Mouse (Mus musculus): ENCODE data around the gene Atpaf1. TPM values are rescaled to one million over a fixed set of nuclear protein-coding genes. Genes with fewer than 3 reads are reported as not detected.

Atpaf1 gene
- polyA plus RNA-seq, 1 experiment from 2014 or later = 30.1 TPM

GRCm38 (mm10) chr4:115832040-115832439 lies 47.4 kb downstream of the Atpaf1 start:
- Histone ChIP-seq H3K27me3 (replicated peaks; ENCODE audit: control insufficient read depth, insufficient read depth, low read length) (no peaks in the 10 kb centered on the region), H3K4me1 (ENCODE audit: control insufficient read depth, insufficient read depth, low read length) (peaks cover 6% of the 10 kb centered on the region), H3K27ac (ENCODE audit: low read depth, low read length) (no peak overlapping the region), H3K4me2 (ENCODE audit: low read length) (no peak overlapping the region), H3K9me3 (replicated peaks; ENCODE audit: control insufficient read depth, low read length) (no peaks in the 10 kb centered on the region), H3K4me3 (ENCODE audit: low read depth, low read length) (no peak overlapping the region), H3K36me3 (ENCODE audit: control insufficient read depth, insufficient read depth, low read length) (no peaks in the 10 kb centered on the region), H3K9ac (ENCODE audit: low read length) (no peak overlapping the region)
- DNase-seq (ENCODE audit: low spot score) (no peak), ATAC-seq (no peak)
- WGBS = 60% methylated on average over 2 of the region's 2 CpGs

GRCm38 (mm10) chr4:115835576-115835975 lies 51.0 kb downstream of the Atpaf1 start:
- no peaks in the 10 kb centered on the region for H3K36me3 ChIP-seq (ENCODE audit: control insufficient read depth, insufficient read depth, low read length)
- no peak for DNase-seq (ENCODE audit: low spot score)
- no peak overlapping the region for H3K9ac ChIP-seq (ENCODE audit: low read length)
- H3K27ac ChIP-seq (ENCODE audit: low read depth, low read length) = no peak overlapping the region
- no peak for ATAC-seq
- H3K4me2 ChIP-seq (ENCODE audit: low read length) = no peak overlapping the region
- peaks cover 6% of the 10 kb centered on the region; the same call in 1 of the 2 replicates for H3K4me1 ChIP-seq (ENCODE audit: control insufficient read depth, insufficient read depth, low read length)
- 84% methylated on average over 2 of the region's 2 CpGs for WGBS
- H3K27me3 ChIP-seq (replicated peaks; ENCODE audit: control insufficient read depth, insufficient read depth, low read length) = no peaks in the 10 kb centered on the region
- no peaks in the 10 kb centered on the region for H3K9me3 ChIP-seq (replicated peaks; ENCODE audit: control insufficient read depth, low read length)
- H3K4me3 ChIP-seq (ENCODE audit: low read depth, low read length) = no peak overlapping the region

- no peaks in the 10 kb centered on the region for H3K9me3 ChIP-seq (replicated peaks; ENCODE audit: control insufficient read depth, low read length)
- H3K27me3 ChIP-seq (replicated peaks; ENCODE audit: control insufficient read depth, insufficient read depth, low read length) = no peaks in the 10 kb centered on the region
- H3K36me3 ChIP-seq (ENCODE audit: control insufficient read depth, insufficient read depth, low read length) = no peaks in the 10 kb centered on the region
- no peak for ATAC-seq
- no peak overlapping the region for H3K9ac ChIP-seq (ENCODE audit: low read length)
- no peak for DNase-seq (ENCODE audit: low spot score)
- no peak overlapping the region for H3K27ac ChIP-seq (ENCODE audit: low read depth, low read length)
- H3K4me3 ChIP-seq (ENCODE audit: low read depth, low read length) = no peak overlapping the region
- peak overlapping the region; percentile 65; the same call in 1 of the 2 replicates for H3K4me2 ChIP-seq (ENCODE audit: low read length)
- WGBS = 55% methylated on average over 4 of the region's 4 CpGs
- peaks cover 6% of the 10 kb centered on the region; the same call in 1 of the 2 replicates for H3K4me1 ChIP-seq (ENCODE audit: control insufficient read depth, insufficient read depth, low read length)
These were observed 53.6 kb downstream of the Atpaf1 start for GRCm38 (mm10) chr4:115838196-115838595.

GRCm38 (mm10) chr4:115838696-115839641 lies 54.4 kb downstream of the Atpaf1 start, which contains the start of gene Mknk1:
TSS of gene Mknk1 (plus strand) at chr4:115839198.
- Histone ChIP-seq H3K9me3 (replicated peaks; ENCODE audit: control insufficient read depth, low read length) (no peaks in the 10 kb centered on the region), H3K27me3 (replicated peaks; ENCODE audit: control insufficient read depth, insufficient read depth, low read length) (no peaks in the 10 kb centered on the region), H3K36me3 (ENCODE audit: control insufficient read depth, insufficient read depth, low read length) (no peaks in the 10 kb centered on the region), H3K4me1 (ENCODE audit: control insufficient read depth, insufficient read depth, low read length) (peaks cover 6% of the 10 kb centered on the region; the same call in 1 of the 2 replicates), H3K4me3 (ENCODE audit: low read depth, low read length) (peak within 1 kb of the TSS; percentile 58), H3K27ac (ENCODE audit: low read depth, low read length) (no peak within 1 kb of the TSS), H3K4me2 (ENCODE audit: low read length) (peak within 1 kb of the TSS; percentile 65), H3K9ac (ENCODE audit: low read length) (peak within 1 kb of the TSS; percentile 72)
- 1% methylated on average over 51 of the region's 51 CpGs for WGBS
- ATAC-seq = peak; percentile 98
- DNase-seq (ENCODE audit: low spot score) = peak; percentile 96

- DNase-seq (ENCODE audit: low spot score) (no peak), ATAC-seq (no peak)
- Histone ChIP-seq H3K9me3 (replicated peaks; ENCODE audit: control insufficient read depth, low read length) (no peaks in the 10 kb centered on the region), H3K27me3 (replicated peaks; ENCODE audit: control insufficient read depth, insufficient read depth, low read length) (no peaks in the 10 kb centered on the region), H3K9ac (ENCODE audit: low read length) (peak overlapping the region; percentile 72; the same call in 1 of the 2 replicates), H3K4me1 (ENCODE audit: control insufficient read depth, insufficient read depth, low read length) (peaks cover 6% of the 10 kb centered on the region; the same call in 1 of the 2 replicates), H3K4me3 (ENCODE audit: low read depth, low read length) (peak overlapping the region; percentile 58), H3K36me3 (ENCODE audit: control insufficient read depth, insufficient read depth, low read length) (no peaks in the 10 kb centered on the region), H3K27ac (ENCODE audit: low read depth, low read length) (no peak overlapping the region), H3K4me2 (ENCODE audit: low read length) (peak overlapping the region; percentile 65)
- 65% methylated on average over 4 of the region's 4 CpGs for WGBS
These were observed 55.3 kb downstream of the Atpaf1 start for GRCm38 (mm10) chr4:115839956-115840355.

GRCm38 (mm10) chr4:115840842-115841241 lies 56.2 kb downstream of the Atpaf1 start:
- peaks cover 6% of the 10 kb centered on the region; the same call in 1 of the 2 replicates for H3K4me1 ChIP-seq (ENCODE audit: control insufficient read depth, insufficient read depth, low read length)
- H3K27me3 ChIP-seq (replicated peaks; ENCODE audit: control insufficient read depth, insufficient read depth, low read length) = no peaks in the 10 kb centered on the region
- no peak overlapping the region for H3K4me3 ChIP-seq (ENCODE audit: low read depth, low read length)
- H3K9me3 ChIP-seq (replicated peaks; ENCODE audit: control insufficient read depth, low read length) = no peaks in the 10 kb centered on the region
- H3K4me2 ChIP-seq (ENCODE audit: low read length) = no peak overlapping the region
- WGBS = 95% methylated on average over 4 of the region's 4 CpGs
- no peak overlapping the region for H3K9ac ChIP-seq (ENCODE audit: low read length)
- H3K36me3 ChIP-seq (ENCODE audit: control insufficient read depth, insufficient read depth, low read length) = no peaks in the 10 kb centered on the region
- no peak overlapping the region for H3K27ac ChIP-seq (ENCODE audit: low read depth, low read length)
- DNase-seq (ENCODE audit: low spot score) (no peak), ATAC-seq (no peak)

GRCm38 (mm10) chr4:115846656-115847055 lies 62.0 kb downstream of the Atpaf1 start:
- Histone ChIP-seq H3K4me1 (ENCODE audit: control insufficient read depth, insufficient read depth, low read length) (no peaks in the 10 kb centered on the region; the same call in 1 of the 2 replicates), H3K4me3 (ENCODE audit: low read depth, low read length) (no peak overlapping the region), H3K9me3 (replicated peaks; ENCODE audit: control insufficient read depth, low read length) (no peaks in the 10 kb centered on the region), H3K36me3 (ENCODE audit: control insufficient read depth, insufficient read depth, low read length) (peaks cover 13% of the 10 kb centered on the region), H3K27ac (ENCODE audit: low read depth, low read length) (no peak overlapping the region), H3K27me3 (replicated peaks; ENCODE audit: control insufficient read depth, insufficient read depth, low read length) (no peaks in the 10 kb centered on the region), H3K4me2 (ENCODE audit: low read length) (no peak overlapping the region), H3K9ac (ENCODE audit: low read length) (no peak overlapping the region)
- ATAC-seq (no peak), DNase-seq (ENCODE audit: low spot score) (no peak)
- WGBS = 56% methylated on average over 2 of the region's 2 CpGs

GRCm38 (mm10) chr4:115847377-115847776 lies 62.8 kb downstream of the Atpaf1 start:
- H3K36me3 ChIP-seq (ENCODE audit: control insufficient read depth, insufficient read depth, low read length) = peaks cover 17% of the 10 kb centered on the region
- H3K27me3 ChIP-seq (replicated peaks; ENCODE audit: control insufficient read depth, insufficient read depth, low read length) = no peaks in the 10 kb centered on the region
- no peaks in the 10 kb centered on the region for H3K9me3 ChIP-seq (replicated peaks; ENCODE audit: control insufficient read depth, low read length)
- H3K4me1 ChIP-seq (ENCODE audit: control insufficient read depth, insufficient read depth, low read length) = no peaks in the 10 kb centered on the region; the same call in 1 of the 2 replicates
- no peak overlapping the region for H3K27ac ChIP-seq (ENCODE audit: low read depth, low read length)
- 32% methylated on average over 5 of the region's 5 CpGs for WGBS
- no peak overlapping the region for H3K4me2 ChIP-seq (ENCODE audit: low read length)
- H3K4me3 ChIP-seq (ENCODE audit: low read depth, low read length) = no peak overlapping the region
- ATAC-seq = no peak
- DNase-seq (ENCODE audit: low spot score) = peak; percentile 50
- no peak overlapping the region for H3K9ac ChIP-seq (ENCODE audit: low read length)

GRCm38 (mm10) chr4:115848083-115848482 lies 63.5 kb downstream of the Atpaf1 start:
- no peak for DNase-seq (ENCODE audit: low spot score)
- no peaks in the 10 kb centered on the region for H3K27me3 ChIP-seq (replicated peaks; ENCODE audit: control insufficient read depth, insufficient read depth, low read length)
- ATAC-seq = no peak
- H3K4me3 ChIP-seq (ENCODE audit: low read depth, low read length) = no peak overlapping the region
- peaks cover 17% of the 10 kb centered on the region for H3K36me3 ChIP-seq (ENCODE audit: control insufficient read depth, insufficient read depth, low read length)
- H3K4me1 ChIP-seq (ENCODE audit: control insufficient read depth, insufficient read depth, low read length) = no peaks in the 10 kb centered on the region; the same call in 1 of the 2 replicates
- no peak overlapping the region for H3K4me2 ChIP-seq (ENCODE audit: low read length)
- no peak overlapping the region for H3K27ac ChIP-seq (ENCODE audit: low read depth, low read length)
- 92% methylated on average over 1 of the region's 1 CpGs for WGBS
- H3K9me3 ChIP-seq (replicated peaks; ENCODE audit: control insufficient read depth, low read length) = no peaks in the 10 kb centered on the region
- no peak overlapping the region for H3K9ac ChIP-seq (ENCODE audit: low read length)

Measured in forebrain, embryonic 14.5 days (tissue).